Mouse (Mus musculus): ENCODE data around the gene Ikzf4. TPM values are rescaled to one million over a fixed set of nuclear protein-coding genes. Genes with fewer than 3 reads are reported as not detected.

Ikzf4 gene
- polyA plus RNA-seq, 1 experiment = 0.32 TPM

DNA sequence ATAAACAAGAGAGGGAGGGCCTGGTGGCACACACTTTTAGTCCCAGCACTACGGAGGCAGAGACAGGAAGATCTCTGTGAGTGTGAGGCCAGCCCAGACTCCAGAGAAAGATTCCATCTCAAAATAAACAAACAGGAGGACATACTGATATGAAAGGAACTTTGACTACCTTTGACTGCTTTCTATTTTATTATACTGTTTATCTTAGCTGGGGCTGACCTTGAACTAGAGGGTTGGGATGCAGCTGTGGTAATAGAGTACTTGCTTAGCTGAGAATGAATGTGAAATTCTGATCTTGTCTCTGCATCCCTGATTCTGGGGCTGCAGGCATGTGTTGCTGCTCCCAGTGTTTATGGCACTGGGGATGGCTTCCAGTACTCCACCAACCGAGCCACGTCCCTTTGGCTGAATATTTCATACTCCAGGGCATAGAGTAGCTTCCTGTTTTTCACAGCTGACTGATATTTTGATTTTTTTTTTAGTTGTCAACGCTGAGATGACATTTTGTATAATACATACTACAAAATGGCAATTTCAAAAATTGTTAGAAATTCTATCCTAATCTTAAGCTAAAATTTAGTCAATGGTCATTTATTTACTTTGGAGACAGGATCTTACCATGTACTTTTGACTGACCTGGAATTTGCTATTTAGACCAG lies 43.2 kb downstream of the Ikzf4 start:
- H3K4me1 ChIP-seq (ENCODE audit: control insufficient read depth, insufficient read depth, insufficient read length, low read length) = no peaks in the 10 kb centered on the region
- no peak overlapping the region for H3K4me3 ChIP-seq (ENCODE audit: insufficient read depth, low read depth, low read length)
- H3K27ac ChIP-seq (replicated peaks; ENCODE audit: low read depth, low read length) = no peak overlapping the region

DNA sequence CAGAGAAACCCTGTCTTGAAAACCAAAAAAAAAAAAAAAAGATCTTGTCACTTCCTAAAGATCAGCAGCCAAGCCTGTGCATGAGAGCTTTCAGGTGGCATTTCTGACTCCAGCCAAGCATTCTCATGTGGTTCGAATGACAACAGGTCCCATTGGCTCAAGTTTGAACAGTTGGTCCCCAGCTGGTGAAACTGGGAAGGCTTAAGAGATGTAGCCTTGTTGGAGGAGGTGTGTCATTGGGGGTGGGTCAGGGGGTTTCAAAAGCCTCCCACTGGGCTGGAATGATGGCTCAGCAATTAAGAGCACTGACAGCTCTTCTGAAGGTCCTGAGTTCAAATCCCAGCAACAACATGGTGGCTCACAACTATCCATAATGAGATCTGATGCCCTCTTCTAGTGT lies 44.3 kb downstream of the Ikzf4 start:
- Histone ChIP-seq H3K4me1 (ENCODE audit: control insufficient read depth, insufficient read depth, insufficient read length, low read length) (no peaks in the 10 kb centered on the region), H3K27ac (replicated peaks; ENCODE audit: low read depth, low read length) (no peak overlapping the region), H3K4me3 (ENCODE audit: insufficient read depth, low read depth, low read length) (no peak overlapping the region)

DNA sequence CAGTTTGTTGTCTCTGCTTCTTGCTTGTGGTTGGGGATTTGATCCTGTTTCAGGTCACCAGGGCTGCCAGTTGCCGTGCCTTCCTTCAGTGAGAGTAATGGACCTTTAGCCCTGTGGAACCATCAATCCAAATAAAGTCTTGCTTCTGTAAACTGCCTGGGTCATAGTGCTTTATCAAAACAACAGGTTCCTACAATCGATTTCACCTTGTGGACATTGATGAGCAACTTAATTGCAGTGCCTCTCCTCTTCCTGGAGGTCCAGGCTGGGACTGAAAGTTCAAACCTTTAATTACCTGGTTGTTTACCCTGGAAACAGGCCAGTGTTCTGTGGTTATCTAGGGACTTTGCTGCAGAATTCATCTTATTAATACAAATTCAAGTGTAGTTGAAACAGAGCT lies 47.3 kb downstream of the Ikzf4 start:
- H3K4me3 ChIP-seq (ENCODE audit: insufficient read depth, low read depth, low read length) = no peak overlapping the region
- H3K27ac ChIP-seq (replicated peaks; ENCODE audit: low read depth, low read length) = no peak overlapping the region
- no peaks in the 10 kb centered on the region for H3K4me1 ChIP-seq (ENCODE audit: control insufficient read depth, insufficient read depth, insufficient read length, low read length)

DNA sequence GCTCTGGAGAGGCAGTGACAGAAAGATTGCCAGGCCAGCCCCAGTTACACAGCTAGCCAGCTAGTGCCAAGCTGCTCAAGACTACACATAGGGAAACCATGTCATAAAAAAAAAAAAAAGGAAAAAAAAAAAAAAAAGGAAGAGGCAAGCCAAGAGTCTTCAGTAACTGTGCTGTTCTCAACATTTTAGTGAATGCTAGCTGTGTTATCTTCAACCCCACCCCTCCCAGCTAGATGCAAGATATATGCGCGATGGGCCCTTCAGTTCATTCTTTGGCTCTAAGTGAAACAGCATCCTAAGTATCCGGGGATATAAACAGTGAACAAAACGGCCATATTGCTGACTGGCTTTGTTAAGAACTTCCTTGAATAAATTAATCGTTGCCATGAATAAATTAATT lies 53.0 kb downstream of the Ikzf4 start:
- no peak overlapping the region for H3K4me3 ChIP-seq (ENCODE audit: insufficient read depth, low read depth, low read length)
- no peaks in the 10 kb centered on the region for H3K4me1 ChIP-seq (ENCODE audit: control insufficient read depth, insufficient read depth, insufficient read length, low read length)
- no peak overlapping the region for H3K27ac ChIP-seq (replicated peaks; ENCODE audit: low read depth, low read length)

DNA sequence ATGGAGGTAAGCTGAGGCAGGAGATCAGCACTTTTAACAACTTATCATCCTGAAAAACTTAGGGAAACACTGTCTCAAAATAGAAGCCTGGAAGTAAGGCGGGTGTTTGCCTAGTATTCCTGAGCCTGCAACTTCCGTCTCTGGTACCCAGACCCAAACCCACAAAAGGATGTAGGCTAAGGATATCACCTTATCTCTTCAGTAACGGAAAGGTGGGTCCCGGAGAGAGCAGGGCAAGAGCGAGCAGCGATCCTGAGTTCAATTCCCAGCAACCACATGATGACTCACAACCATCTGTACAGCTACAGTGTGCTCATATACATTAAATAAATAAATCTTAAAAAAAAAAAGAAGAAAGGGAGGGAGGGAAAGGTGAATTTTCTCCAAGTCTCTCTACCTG lies 54.4 kb downstream of the Ikzf4 start:
- Histone ChIP-seq H3K4me1 (ENCODE audit: control insufficient read depth, insufficient read depth, insufficient read length, low read length) (no peaks in the 10 kb centered on the region), H3K27ac (replicated peaks; ENCODE audit: low read depth, low read length) (no peak overlapping the region)

DNA sequence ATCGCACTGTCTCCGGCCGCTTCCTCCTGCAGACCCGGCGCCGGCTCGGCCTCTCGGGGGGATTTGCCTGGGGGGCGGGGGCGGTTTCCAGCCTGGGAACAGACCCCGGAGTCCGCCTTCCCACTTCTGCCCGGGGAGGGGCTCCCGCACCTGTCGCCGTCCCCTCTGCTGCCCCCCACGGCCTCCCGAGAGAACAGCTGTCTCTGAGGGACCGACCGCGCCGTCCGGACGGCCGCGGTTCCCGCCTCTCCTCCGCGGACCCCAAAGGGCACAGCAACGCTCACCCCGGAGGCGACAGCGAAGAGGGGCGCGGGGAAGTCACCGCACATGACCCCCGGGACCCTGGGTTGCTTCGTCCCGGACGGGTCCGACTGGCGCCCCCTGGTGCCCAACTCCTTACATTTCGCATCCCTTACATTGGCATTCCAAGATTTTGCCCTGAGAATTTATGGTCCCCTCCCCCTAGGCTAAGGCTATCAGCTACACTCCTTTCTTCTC lies 55.5 kb downstream of the Ikzf4 start:
- H3K27ac ChIP-seq (replicated peaks; ENCODE audit: low read depth, low read length) = no peak overlapping the region
- H3K4me1 ChIP-seq (ENCODE audit: control insufficient read depth, insufficient read depth, insufficient read length, low read length) = no peaks in the 10 kb centered on the region
- H3K4me3 ChIP-seq (ENCODE audit: insufficient read depth, low read depth, low read length) = peak overlapping the region; percentile 68

More for the DNA sequence above, 54.4 kb downstream of the Ikzf4 start:
- no peak overlapping the region for H3K4me3 ChIP-seq (ENCODE audit: insufficient read depth, low read depth, low read length)

DNA sequence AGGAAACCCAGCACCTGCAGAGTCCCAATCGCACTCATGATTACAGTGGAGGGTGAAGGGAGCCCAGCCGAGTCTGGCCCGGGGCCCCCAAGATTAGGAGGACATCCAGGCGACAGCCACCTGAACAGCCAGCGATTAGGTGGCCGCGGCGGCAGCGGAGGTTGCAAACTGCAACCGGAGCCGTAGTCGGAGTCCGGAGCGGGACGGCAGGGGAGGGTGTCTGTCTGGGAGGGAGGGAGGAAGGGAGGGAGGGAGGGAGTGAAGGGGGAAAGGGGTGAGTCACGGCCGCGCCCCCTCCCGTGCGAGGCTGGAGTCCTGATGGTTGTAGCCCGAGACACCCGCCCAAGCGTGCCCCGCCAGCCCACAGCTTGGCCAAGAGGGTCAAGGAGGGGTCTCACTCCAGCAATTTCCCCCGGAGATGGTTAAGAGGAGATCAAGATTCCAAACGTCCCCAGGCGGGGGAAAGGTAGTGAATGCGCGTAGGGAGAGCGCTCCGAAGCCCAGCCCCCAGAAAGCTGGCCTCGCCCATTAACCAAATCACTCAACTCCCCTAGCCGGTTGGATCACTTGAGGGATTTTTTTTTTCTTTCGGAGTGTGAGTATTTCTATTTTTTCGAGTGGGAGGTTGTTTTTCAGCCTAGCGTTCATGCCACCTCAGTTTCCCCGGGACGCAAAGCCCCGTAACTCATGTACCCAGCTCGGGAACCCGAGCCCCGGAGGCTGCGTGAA lies 56.2 kb downstream of the Ikzf4 start, which contains the start of gene Erbb3:
Gene Erbb3 (minus strand): TSS at position 189 of the 729 bp plus-strand sequence.
- Histone ChIP-seq H3K4me1 (ENCODE audit: control insufficient read depth, insufficient read depth, insufficient read length, low read length) (no peaks in the 10 kb centered on the region), H3K27ac (replicated peaks; ENCODE audit: low read depth, low read length) (no peak within 1 kb of the TSS), H3K4me3 (ENCODE audit: insufficient read depth, low read depth, low read length) (peak within 1 kb of the TSS; percentile 68)

DNA sequence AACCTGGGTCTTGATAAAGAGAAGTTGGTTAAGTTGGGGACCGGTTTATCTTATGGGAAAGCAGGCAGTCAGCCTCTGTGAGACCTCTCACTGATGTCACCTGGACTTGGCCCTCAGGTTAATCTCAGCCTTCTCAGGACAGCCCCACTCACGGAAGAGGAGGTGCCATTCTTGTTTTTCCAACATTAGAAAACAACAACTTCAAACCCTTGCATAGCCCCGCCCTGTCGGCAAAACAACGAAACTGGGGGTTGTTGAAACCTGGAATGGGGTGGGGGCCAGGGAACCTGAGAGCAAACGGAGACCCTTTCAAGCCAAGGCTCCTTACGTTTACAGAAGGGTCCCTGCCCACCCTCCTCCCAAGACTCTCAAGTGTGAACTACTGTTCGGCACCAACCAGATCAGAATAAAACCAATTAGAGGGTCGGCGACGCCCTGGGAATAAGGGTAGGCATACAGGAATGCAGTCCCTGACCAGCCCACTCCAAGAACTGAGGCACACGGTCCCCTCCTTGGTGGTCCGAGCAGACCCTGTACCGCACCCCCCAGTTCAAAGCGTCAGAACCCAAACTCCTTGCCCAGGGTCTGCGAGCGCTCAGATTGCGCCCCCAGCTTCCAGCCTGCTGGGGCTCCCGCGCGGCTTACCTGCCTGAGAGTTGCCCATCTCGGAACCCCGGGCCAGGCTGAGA lies 56.9 kb downstream of the Ikzf4 start:
- peak overlapping the region; percentile 68 for H3K4me3 ChIP-seq (ENCODE audit: insufficient read depth, low read depth, low read length)
- H3K4me1 ChIP-seq (ENCODE audit: control insufficient read depth, insufficient read depth, insufficient read length, low read length) = no peaks in the 10 kb centered on the region
- no peak overlapping the region for H3K27ac ChIP-seq (replicated peaks; ENCODE audit: low read depth, low read length)

DNA sequence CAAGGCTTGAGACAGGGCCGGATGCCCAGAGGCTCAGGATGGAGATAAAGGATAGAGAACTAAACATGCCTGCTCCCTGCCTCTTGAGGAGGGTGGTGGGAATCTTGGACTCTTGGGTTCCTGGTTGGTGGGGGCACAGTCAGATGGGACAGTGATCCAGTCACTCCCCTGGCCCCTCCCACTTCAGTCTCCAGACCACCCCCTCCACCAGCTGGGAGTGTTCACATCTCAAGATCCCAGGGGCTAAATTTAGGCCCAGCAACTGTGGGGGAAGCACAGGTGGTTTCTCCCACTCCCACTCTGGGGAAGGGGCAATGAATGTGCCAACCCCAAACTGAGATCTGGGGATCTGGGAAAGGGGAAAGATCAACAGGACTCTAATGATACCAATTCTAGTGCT lies 57.7 kb downstream of the Ikzf4 start:
- Histone ChIP-seq H3K4me1 (ENCODE audit: control insufficient read depth, insufficient read depth, insufficient read length, low read length) (no peaks in the 10 kb centered on the region), H3K4me3 (ENCODE audit: insufficient read depth, low read depth, low read length) (no peak overlapping the region), H3K27ac (replicated peaks; ENCODE audit: low read depth, low read length) (no peak overlapping the region)

DNA sequence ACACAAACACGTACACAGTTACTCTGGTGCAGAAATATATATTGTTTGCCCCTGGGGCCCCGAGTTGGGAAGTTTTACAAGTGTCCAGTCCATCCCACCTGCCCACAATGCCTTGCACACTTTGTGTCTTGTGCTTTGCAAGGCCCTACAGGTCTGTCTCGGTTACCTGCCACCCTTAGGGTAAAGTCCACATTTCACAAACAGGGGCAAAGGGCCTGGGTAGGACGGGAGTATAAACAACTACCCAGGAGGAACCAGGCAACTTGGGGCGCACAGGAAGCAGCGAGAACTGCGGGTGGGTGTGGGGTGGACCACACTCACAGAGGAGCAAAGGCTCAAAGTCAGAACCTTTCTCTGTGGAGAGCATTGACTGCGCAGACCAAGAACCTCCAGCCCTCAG lies 58.1 kb downstream of the Ikzf4 start:
- Histone ChIP-seq H3K4me3 (ENCODE audit: insufficient read depth, low read depth, low read length) (no peak overlapping the region), H3K27ac (replicated peaks; ENCODE audit: low read depth, low read length) (no peak overlapping the region), H3K4me1 (ENCODE audit: control insufficient read depth, insufficient read depth, insufficient read length, low read length) (no peaks in the 10 kb centered on the region)

DNA sequence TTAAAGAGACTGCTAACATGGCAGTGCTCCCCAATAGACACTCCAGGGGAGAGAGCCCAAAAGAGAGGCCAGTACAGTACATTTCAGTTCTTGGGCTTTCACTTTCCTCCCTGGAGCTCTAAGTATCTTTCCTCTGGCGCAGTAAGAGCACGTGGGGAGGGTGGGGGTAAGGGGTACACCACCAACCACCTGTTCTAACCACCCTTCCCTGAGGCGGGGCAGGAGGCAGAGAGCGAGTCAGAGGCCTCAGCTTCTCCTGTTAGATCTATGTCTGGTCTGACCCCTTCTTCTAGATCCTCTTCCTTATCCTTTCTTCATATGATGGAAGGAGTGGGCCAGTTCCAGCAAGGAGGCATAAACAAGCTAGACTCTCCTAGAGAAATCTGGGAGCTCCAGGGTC lies 58.7 kb downstream of the Ikzf4 start:
- no peaks in the 10 kb centered on the region for H3K4me1 ChIP-seq (ENCODE audit: control insufficient read depth, insufficient read depth, insufficient read length, low read length)
- H3K27ac ChIP-seq (replicated peaks; ENCODE audit: low read depth, low read length) = no peak overlapping the region
- no peak overlapping the region for H3K4me3 ChIP-seq (ENCODE audit: insufficient read depth, low read depth, low read length)

DNA sequence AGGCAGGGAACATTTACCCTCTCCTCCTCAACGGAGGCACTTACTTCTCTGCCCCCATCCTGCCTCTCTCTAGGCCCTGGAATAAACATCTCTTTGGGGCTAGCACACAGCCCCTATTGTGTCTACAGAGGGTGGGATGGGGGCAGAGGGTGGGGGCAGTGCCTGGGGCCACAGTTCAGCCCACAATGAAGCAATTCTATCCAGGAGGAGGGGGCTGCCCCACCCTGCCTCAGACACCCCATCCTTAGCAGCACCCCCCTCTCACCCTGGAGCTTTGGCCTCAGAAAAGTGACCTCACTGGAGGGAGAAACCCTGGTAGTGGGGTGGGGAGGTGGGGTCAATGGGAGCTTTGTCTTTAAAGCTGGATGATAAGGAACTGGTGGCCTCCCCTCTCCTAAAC lies 59.2 kb downstream of the Ikzf4 start:
- H3K4me1 ChIP-seq (ENCODE audit: control insufficient read depth, insufficient read depth, insufficient read length, low read length) = no peaks in the 10 kb centered on the region
- no peak overlapping the region for H3K27ac ChIP-seq (replicated peaks; ENCODE audit: low read depth, low read length)
- H3K4me3 ChIP-seq (ENCODE audit: insufficient read depth, low read depth, low read length) = no peak overlapping the region

DNA sequence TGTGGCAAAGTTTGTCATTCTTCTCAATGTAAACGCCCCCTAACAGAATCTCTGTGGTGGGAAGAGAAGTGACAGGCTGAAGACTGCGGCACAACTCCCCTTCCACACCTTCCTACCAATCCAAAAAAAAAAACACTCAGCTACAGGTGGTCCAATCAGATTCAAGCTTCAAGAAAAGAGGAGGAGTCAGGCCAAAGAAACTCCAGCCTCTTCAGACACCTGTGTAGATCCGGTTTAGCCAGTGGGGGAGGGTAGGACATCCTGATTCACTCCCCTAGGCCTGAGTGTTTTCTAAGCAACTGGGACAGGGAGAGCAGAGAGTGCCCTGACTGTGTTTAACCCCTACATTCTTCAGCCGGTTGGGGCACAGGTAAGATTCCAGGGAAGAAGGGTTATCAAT lies 61.4 kb downstream of the Ikzf4 start:
- Histone ChIP-seq H3K4me1 (ENCODE audit: control insufficient read depth, insufficient read depth, insufficient read length, low read length) (no peaks in the 10 kb centered on the region), H3K27ac (replicated peaks; ENCODE audit: low read depth, low read length) (no peak overlapping the region), H3K4me3 (ENCODE audit: insufficient read depth, low read depth, low read length) (no peak overlapping the region)

DNA sequence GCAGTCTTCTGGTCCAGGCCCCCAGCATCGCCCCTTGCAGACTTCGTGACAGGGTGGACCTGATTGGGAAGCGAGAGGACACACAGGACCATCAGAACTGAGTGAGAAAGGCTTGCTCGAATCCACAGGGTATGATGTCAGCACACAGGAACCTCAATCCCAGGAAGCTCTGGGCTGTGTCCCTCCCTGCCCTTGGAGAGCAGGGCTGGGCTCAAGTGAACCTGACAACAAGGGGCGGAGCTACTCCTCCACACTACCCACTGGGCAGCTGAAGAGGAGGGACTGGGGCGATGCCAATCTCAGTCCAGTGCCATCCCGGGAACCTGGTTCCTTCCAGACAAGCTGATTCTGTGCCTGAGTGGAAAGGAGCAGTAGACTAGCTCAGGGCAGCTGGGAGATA lies 62.1 kb downstream of the Ikzf4 start:
- H3K27ac ChIP-seq (replicated peaks; ENCODE audit: low read depth, low read length) = no peak overlapping the region
- no peaks in the 10 kb centered on the region for H3K4me1 ChIP-seq (ENCODE audit: control insufficient read depth, insufficient read depth, insufficient read length, low read length)
- peak overlapping the region; percentile 31 for H3K4me3 ChIP-seq (ENCODE audit: insufficient read depth, low read depth, low read length)

Measured in brown adipose tissue, adult 24 weeks (tissue).